Mouse (Mus musculus) layer of hippocampus, postnatal 10 days (tissue): Measurements from ENCODE around the gene Etv1. TPM values are rescaled to one million over a fixed set of nuclear protein-coding genes. Genes with fewer than 3 reads are reported as not detected.

Experiments used
- DNase-seq, 2 experiments: peaks; one replicate each; pipeline ENCODE4 v3.0.0; 2021; ENCODE audit warnings: low spot score in 2 of 2
- long read RNA-seq: library from polyadenylated mRNA; stranded (forward); transcript quantifications from one replicate; pipeline ENCODE4 v2.0.0, GENCODE M21; 2023
- total RNA-seq, 2 experiments: library from RNA; stranded (reverse); gene quantifications; 2 replicates each; pipeline ENCODE4 v1.2.3; 2021

Etv1 gene
- 10 to 100 TPM; 72.6 to 74.9 TPM for total RNA-seq
- long read RNA-seq, full-length matches to known transcripts = 3 of 10 reads
- long read RNA-seq, partial matches to known transcripts = 6 of 10 reads
- long read RNA-seq, other reads (novel, unspliced or antisense) = 1 of 10 reads

DNA sequence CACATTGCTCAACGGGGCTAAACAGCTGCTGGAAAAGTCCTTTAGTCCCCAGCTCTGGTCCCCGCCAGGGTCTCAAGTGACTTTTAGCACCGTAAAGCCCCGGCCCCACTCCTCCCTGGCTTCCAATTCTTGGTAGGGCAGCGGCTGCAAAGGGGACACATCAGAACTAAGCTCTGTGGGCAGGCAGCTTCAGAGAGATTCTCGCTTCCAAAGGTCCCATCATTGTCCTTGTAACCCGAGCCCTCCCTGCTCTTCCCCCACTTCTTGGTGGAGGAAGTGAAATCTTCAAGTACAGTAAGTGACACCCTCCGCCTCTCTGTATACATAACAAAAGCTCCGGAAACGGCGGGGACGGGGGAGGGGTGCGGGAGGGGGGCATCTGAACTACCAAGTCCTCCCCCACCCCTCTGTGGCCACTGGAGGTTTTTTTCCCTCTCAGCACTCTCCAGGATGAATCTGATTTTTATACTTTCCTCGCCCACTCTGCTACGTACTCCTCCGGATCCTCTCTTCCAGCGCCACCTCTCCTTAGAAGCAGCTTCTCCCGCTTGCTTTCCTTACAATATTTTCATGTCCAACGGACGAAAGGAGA lies at the start of gene Etv1:
Gene Etv1, plus strand, starts transcription at position 195 of the 592 bp plus-strand sequence.
- DNase-seq = peak; percentile 17 to 34

DNA sequence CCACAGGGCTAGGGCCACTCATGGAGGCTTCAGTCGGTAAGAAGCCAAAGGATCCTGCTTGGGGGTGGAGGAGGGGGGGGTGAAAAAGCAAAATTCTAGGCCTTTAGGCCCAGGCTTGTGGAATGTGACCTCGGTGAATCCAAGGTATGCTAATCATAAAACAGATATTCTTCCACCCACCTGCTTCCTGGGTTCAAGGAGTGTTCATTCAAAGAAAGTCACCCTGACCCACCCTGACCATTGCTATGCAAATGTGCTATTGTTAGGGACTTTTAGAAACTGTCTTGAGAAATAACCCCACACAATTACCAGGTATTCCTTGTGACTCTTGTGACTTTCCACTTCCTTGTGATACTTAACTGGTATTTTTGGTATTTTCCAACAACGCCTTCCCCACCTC lies 49.5 kb upstream of the Etv1 start:
- DNase-seq = no peak

GRCm38 (mm10) chr12:38730791-38731190 lies 48.4 kb upstream of the Etv1 start:
- DNase-seq = no peak

GRCm38 (mm10) chr12:38759322-38759721 lies 19.9 kb upstream of the Etv1 start:
- DNase-seq = no peak

DNA sequence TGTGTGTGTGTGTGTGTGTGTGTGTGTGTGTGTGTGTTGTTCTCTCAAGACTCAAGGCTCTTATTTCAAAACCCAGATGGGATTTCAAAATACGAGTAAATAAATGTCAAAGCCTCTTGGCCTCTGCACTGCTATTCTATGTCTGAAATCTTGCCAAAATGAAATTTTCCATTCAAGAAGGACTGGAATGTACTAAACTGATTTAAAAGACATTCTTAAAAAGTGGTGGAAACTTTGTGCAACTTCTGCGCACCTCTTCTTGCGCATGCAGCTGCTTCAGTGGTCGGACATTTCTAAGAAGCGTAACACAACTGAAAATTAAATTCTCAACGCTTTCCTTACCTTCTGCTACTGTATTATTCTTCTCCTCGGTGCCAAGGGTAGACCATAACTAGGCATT lies 1.9 kb upstream of the Etv1 start:
- DNase-seq = no peak

GRCm38 (mm10) chr12:38777957-38778298 lies 1.3 kb upstream of the Etv1 start:
- no peak for DNase-seq

DNA sequence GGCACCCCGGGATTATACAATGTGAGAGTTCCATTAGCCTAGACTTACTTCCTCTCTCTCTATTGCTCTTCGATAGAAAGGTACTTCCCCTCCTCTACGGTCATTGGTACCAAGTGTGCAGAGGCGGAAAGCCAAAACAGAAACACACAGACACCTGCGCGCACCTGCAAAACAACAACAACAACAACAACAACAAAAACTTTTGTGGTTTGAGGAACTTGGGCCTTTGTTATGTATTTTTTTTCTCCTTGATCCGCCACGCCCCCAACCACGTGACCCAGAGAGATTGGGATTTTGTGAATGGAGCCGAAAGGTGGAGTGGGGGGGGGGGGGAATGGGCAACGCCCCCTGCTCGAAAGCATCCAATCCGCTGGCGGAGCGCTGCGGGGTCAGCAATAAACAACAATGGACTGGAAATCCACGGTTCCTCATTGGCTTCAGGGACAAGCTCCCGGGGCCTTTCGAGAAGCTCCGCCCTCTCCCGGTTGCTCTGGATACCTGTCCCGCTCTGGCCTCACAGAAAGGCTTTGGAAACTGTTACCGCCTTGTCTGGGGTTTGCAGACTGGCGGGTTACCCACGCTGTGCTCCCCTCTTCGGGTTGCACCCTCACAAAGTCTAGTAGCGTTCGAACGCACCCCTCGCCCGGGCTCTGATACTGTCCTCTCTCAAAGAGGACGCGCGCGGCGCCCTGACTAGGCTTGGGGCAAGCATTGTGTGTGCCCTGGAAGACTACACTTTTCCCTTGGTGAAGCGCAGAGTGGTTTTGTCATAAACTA lies 693 bp upstream of the Etv1 start:
- peak; percentile 78 to 81 for DNase-seq

DNA sequence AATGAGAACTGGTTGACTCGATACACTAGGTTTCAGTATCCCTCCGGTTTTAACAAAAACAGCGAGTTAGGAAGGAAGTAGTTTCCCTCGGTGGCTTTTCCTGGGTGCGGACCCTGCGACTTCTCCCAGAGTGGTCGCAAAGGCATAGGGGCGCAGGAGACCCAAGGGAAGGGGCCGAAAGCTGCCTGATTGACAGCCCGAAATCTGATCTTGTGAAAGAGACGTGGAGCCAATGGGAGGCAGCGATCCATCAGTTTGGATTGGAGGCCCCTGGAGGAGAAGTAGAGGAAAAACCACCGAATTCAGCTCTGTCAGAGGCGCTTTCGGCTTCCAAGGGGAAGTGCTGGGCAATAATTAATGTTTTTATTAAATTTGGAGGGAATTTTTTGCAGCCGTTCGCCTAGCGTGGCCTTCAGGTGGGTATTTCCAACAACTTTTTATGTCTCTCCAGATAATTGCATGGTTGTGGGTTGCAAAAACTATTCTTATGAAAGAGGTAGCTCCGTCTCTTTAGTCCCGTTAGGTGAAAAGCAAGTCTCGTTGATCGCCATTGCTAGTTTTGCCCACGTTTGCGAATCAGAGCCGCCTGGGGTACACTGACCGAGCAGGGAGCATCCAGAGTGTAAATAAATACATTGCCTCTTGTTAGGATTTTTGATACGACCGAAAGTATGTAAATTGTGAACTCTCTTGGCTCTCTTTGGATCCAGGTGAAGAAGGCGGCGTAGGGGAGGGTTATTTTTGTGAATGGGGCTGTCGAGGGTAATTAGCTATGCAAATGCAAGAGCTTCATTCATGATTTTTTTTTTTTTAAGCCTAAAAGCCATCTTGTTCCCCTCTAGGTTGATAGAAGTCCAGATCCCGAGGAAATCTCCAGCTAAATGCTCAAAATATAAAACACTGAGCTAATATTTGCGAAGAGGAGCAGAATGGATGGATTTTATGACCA lies 1.1 kb downstream of the Etv1 start:
- peak; percentile 65 to 75 for DNase-seq

DNA sequence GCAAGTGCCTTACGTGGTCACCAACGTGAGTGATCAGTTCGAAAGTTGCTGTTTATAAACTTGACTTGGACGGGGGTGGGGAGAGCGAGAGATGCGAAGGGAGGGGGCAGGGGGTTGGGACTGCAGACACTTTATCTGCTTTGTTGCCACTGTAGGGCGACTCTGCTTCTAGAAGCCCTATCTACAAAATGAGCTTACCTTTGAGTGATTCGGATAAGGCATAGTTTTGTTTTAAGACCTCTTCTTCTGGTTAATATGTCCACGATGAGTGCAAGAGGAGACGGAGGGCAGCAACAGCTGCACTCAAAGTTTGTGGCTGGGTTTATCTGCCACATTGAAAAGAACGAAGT lies 1.8 kb downstream of the Etv1 start:
- peak in 1 of 2 experiments; percentile 27 for DNase-seq

GRCm38 (mm10) chr12:38781686-38782085 lies 2.5 kb downstream of the Etv1 start:
- no peak for DNase-seq

GRCm38 (mm10) chr12:38783291-38783690 lies 4.1 kb downstream of the Etv1 start:
- no peak for DNase-seq

DNA sequence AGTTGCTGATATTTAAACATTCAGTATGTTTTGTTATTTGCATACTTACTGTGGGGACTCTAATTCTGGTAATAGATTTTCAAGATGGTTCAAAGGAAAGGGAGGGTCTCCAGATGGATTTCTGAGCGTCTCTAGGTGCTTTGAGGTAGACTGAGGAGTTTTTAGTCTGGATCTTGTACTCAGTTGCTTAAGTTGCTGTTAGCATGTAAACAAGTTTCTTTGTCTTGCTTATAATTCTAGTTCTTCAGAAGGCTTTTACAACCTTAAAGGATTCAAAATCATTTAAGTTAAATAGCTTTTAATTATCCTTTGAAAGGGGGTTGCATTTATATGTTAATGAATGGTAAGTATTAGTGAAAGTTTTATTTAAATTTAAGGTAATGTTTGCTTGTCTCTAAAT lies 5.0 kb downstream of the Etv1 start:
- DNase-seq = no peak

DNA sequence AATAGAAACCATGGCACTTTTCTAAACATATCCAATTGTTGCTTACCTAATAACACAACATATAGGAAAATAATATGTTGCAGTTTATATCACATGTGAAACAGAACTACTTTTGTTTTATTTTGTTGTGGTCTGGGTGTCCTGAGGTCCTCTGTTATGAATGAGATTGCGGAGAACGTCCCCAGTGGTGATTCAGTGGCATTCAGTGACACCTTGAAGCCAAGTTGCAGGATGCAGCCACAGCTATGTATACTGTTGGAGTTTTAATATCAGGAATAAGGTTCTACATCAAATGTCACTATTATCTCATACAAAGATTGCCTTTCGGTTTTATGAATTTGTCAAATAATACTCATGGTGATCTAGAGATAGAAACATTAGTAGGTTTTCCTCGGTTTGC lies 7.4 kb downstream of the Etv1 start:
- no peak for DNase-seq

DNA sequence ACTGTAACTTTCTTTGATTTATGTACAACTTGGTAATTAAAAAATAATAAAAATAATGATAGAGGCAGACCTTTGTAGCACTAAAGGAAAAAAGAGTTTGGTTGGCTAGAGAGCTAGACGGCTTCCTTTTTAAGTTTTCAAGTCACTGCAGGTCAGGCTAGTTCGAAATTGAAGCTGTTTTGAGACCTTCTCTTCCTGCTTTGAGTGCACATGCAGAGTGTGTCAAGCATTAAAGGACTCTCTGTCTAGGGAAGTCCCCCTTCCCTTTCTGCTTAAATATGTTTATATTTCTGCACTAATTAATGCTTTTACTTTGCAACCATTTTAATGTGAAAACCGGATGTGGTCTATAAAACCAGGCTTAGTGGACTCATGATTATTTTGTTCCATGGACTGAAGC lies 8.5 kb downstream of the Etv1 start:
- DNase-seq = no peak

DNA sequence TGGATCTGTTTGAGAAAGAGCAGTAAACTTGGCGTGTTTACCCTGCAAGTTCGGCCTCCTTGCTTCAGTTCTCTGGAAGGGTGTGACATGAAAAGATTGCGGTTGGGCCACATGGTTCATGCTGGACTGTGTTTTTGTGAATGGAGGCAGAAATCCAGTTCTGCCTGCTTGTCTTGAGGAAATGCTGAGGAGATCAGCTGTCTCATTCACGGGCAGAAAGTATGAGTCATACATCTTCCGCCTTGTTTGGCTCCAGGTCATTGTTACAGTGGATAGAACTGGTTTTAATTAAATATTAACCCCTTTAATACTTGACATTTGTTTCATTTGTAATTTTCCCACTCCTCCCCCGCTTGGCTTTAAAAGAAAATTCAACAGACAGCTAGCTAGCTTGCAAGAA lies 9.4 kb downstream of the Etv1 start:
- peak; percentile 17 to 26 for DNase-seq

DNA sequence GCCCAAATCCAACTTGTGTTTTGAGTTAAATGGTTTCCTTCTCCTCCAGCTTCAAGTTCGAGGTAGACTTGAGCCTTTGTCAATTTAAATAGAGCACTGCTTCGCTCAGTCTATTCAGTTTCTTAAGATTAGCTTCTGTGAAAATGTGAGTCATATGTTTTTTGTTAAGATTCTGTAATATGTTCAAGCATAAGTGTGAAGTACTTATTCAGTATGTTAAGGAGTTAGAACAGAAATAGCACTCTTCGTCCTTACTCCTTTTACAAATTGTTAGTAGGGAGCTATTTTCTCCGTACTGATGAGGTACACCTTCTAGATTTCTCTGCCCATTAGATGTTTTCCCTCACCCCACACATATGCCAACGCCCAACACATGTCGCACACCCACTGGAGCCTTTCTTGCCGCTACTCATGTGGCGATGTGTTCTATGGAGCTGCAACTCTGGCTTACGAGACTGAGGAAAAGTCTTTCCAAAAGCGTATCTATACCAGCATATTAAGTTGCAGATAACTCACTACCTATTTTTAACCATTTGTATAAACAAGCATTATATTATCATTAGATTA lies 10.7 kb downstream of the Etv1 start:
- no peak for DNase-seq

- DNase-seq = no peak
These were observed 13.9 kb downstream of the Etv1 start for GRCm38 (mm10) chr12:38793076-38793475.

GRCm38 (mm10) chr12:38793697-38794096 lies 14.5 kb downstream of the Etv1 start:
- no peak for DNase-seq

- DNase-seq = no peak
These were observed 27.9 kb downstream of the Etv1 start for GRCm38 (mm10) chr12:38807031-38807430.

DNA sequence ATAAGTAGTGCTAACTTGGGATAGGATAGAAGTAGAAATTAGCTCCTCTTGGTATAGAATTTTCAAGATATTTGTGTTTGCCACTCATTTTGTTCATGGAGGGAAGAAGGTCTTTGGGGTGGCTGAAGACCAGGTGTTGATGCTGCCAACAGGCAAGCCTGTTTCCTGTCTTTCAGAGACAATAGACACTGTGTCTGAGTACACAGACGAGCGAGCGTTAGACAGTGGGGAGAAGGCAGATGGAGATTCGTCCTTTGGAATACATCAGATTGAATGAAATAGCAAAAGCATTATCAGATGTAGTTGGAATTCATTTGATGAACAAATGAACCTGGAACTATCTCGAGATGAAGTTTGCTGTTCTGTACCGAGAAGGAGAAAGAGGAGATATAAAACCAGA lies 33.2 kb downstream of the Etv1 start:
- DNase-seq = no peak

- DNase-seq = no peak
These were observed 35.0 kb downstream of the Etv1 start for GRCm38 (mm10) chr12:38814010-38814786.
